Mouse (Mus musculus): ENCODE results near the gene Ifrd2. TPM values are rescaled to one million over a fixed set of nuclear protein-coding genes. Genes with fewer than 3 reads are reported as not detected.
A peak's percentile ranks its signal among the peaks of the same experiment; 100 is the strongest.
"Not testable (repeated sequence)": the region's sequence is repeated elsewhere in the genome, so short reads cannot be mapped to it uniquely, and the experiment has no call there.

The Ifrd2 gene
- polyA plus RNA-seq, 1 experiment from 2014 or later: 171 TPM

DNA sequence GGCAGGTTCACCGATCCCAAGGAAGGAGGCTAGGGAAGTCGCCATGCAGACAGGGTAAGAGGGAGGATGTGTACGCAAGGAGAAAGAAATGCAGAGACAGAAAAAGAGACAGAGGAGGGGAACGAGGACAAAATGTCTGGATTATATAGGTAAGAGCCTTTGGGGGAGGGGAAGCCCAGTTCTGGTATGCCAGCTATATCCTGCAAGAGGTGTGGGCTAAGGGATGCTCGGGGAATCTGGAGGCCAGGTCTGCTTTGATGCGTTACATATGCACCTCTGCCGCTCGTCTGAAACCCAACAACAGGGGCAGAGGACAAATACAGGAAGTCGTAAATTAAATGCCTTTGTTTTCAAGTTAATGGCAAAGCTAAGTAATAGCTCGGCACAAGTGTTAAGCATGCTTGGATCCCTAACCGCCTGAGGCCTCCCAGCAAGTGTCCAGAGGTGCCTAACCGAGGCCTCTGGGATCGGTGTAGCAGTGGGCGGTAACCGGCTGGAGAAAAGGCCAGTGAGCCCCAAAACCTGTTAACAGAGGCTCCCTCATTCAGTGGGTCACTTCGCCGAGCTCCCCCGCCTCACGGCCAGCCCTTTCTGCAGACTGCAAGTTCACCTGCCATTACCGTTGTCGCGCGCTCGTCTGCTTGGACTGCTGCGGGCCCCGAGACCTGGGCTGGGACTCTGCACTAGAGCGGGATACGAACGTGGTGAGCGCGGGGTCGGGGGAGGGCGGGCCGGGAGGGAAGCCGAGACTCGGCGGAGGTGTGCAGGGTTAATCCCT, 33.7 kb upstream of the Ifrd2 start:
- H3K27me3 ChIP-seq (replicated peaks): peaks cover 37% of the 10 kb centered on the region
- ATAC-seq: peak; percentile 51
- peak overlapping the region; percentile 79 for H3K27ac ChIP-seq
- peak overlapping the region; percentile 76 for H3K9ac ChIP-seq
- WGBS (ENCODE audit: insufficient replicate concordance): 6% methylated on average over 37 of the region's 37 CpGs
- peak overlapping the region; percentile 80 for H3K4me3 ChIP-seq
- H3K4me2 ChIP-seq: peak overlapping the region; percentile 95
- peaks cover 24% of the 10 kb centered on the region for H3K36me3 ChIP-seq
- H3K9me3 ChIP-seq (replicated peaks): no peaks in the 10 kb centered on the region
- H3K4me1 ChIP-seq: peaks cover 65% of the 10 kb centered on the region

DNA sequence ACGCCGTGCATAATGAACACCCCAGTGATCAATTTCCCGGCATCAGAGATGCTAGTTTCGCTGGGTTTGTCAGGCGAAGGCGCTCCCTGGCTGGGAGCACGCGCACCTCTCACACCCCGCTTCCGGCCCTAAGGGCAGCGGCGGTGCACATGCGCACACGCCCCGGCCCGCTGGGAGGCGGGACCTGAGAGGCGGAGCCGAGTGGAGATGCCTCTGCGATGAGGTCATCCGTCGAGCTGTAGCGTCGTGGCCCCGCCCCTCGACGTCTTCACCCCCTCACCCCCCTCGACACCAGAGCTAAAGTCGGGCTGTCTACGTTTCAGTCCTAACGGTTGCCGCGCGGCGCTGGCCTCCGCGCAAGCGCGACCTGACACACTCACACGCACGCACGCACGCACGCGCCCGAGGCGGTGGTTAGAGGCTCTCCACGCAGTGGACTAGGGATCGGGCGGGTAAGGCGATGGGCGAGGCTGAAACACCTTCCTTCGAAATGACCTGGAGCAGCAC, 33.1 kb upstream of the Ifrd2 start:
- Histone ChIP-seq H3K27me3 (replicated peaks) (peaks cover 31% of the 10 kb centered on the region), H3K4me3 (peak overlapping the region; percentile 80), H3K4me2 (peak overlapping the region; percentile 95), H3K4me1 (peaks cover 65% of the 10 kb centered on the region), H3K27ac (peak overlapping the region; percentile 96), H3K9ac (peak overlapping the region; percentile 93), H3K36me3 (peaks cover 30% of the 10 kb centered on the region), H3K9me3 (replicated peaks) (no peaks in the 10 kb centered on the region)
- peak; percentile 89 for ATAC-seq
- WGBS (ENCODE audit: insufficient replicate concordance): under 1% methylated on average over 53 of the region's 53 CpGs

- Histone ChIP-seq H3K4me1 (peaks cover 65% of the 10 kb centered on the region), H3K27me3 (replicated peaks) (peaks cover 25% of the 10 kb centered on the region), H3K9ac (peak overlapping the region; percentile 93), H3K4me3 (peak overlapping the region; percentile 80), H3K4me2 (peak overlapping the region; percentile 95), H3K36me3 (peaks cover 37% of the 10 kb centered on the region), H3K9me3 (replicated peaks) (no peaks in the 10 kb centered on the region), H3K27ac (peak overlapping the region; percentile 96)
- 0% methylated on average over 23 of the region's 23 CpGs for WGBS (ENCODE audit: insufficient replicate concordance)
- peak; percentile 14 for ATAC-seq
Measured at GRCm38 (mm10) chr9:107555031-107555457, 32.4 kb upstream of the Ifrd2 start.

DNA sequence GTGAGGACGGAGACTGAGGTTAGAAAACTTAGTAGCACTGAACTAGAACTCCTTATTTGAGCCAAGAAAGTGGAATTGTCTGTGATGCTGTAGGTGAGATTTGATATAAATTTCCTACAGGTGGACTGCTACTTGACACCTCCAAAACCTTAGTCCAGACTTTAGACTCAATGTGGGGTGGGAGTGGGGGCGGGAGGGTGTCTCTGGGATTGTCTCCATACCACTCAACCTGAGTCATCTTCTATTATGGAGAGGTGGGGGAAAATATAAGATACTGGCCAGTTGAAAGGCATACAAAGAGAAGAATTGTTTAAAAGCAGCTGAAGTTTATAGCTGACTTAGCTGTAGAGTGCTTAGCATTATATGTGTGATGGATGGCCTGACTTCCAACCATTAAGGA, 31.7 kb upstream of the Ifrd2 start:
- Histone ChIP-seq H3K9me3 (replicated peaks) (no peaks in the 10 kb centered on the region), H3K27me3 (replicated peaks) (peaks cover 18% of the 10 kb centered on the region), H3K4me1 (peaks cover 59% of the 10 kb centered on the region), H3K9ac (peak overlapping the region; percentile 93), H3K4me3 (peak overlapping the region; percentile 80), H3K27ac (peak overlapping the region; percentile 96), H3K4me2 (peak overlapping the region; percentile 95), H3K36me3 (peaks cover 44% of the 10 kb centered on the region)
- no peak for ATAC-seq
- 38% methylated on average over 2 of the region's 2 CpGs for WGBS (ENCODE audit: insufficient replicate concordance)

GRCm38 (mm10) chr9:107556346-107556745, 31.1 kb upstream of the Ifrd2 start:
- H3K4me2 ChIP-seq: peak overlapping the region; percentile 95
- H3K4me3 ChIP-seq: peak overlapping the region; percentile 80
- H3K4me1 ChIP-seq: peaks cover 52% of the 10 kb centered on the region
- H3K27me3 ChIP-seq (replicated peaks): peaks cover 12% of the 10 kb centered on the region; the same call in 1 of the 2 replicates
- no peaks in the 10 kb centered on the region for H3K9me3 ChIP-seq (replicated peaks)
- H3K9ac ChIP-seq: peak overlapping the region; percentile 93
- WGBS (ENCODE audit: insufficient replicate concordance): 40% methylated on average over 3 of the region's 3 CpGs
- peaks cover 50% of the 10 kb centered on the region for H3K36me3 ChIP-seq
- peak overlapping the region; percentile 96 for H3K27ac ChIP-seq
- ATAC-seq: no peak

- peak within 1 kb of the TSS; percentile 89 for H3K27ac ChIP-seq
- peaks cover 60% of the 10 kb centered on the region for H3K36me3 ChIP-seq
- ATAC-seq: peak; percentile 96
- peak within 1 kb of the TSS; percentile 87 for H3K4me3 ChIP-seq
- peak within 1 kb of the TSS; percentile 82 for H3K4me2 ChIP-seq
- H3K9me3 ChIP-seq (replicated peaks): no peaks in the 10 kb centered on the region
- H3K9ac ChIP-seq: peak within 1 kb of the TSS; percentile 91
- whole genome bisulfite sequencing (ENCODE audit: insufficient replicate concordance): under 1% methylated on average over 35 of the region's 46 CpGs
- no peaks in the 10 kb centered on the region for H3K27me3 ChIP-seq (replicated peaks)
- peaks cover 60% of the 10 kb centered on the region for H3K4me1 ChIP-seq
Measured at GRCm38 (mm10) chr9:107563029-107563581, 24.3 kb upstream of the Ifrd2 start, which contains the start of gene Tusc2. Tusc2 (plus strand) TSS chr9:107563255.

DNA sequence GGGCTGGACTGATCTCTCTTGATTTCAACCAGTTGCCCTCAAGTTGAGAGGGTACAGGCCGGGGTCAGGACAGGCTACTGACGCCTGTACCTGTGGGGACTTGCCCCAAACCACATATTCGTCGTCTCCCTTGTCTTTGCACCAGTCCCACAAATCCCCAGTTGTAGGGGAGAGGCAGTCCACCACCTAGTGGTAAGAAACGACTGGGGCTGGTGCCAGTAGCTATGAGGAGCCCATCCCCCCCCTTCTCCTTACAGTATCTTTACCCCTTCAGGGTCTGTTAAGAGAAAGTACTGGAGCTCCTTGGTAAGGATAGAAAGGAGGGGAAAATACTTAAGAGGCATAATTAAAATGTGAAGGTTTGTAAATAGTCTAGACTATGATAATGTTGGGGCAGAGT, 21.9 kb upstream of the Ifrd2 start:
- ATAC-seq; H3K9ac ChIP-seq; H3K4me3 ChIP-seq; H3K9me3 ChIP-seq (replicated peaks); H3K27me3 ChIP-seq (replicated peaks): not testable (repeated sequence)
- peak overlapping the region; percentile 94 for H3K27ac ChIP-seq
- 31% methylated on average over 5 of the region's 5 CpGs for WGBS (ENCODE audit: insufficient replicate concordance)
- H3K4me2 ChIP-seq: peak overlapping the region; percentile 22
- H3K36me3 ChIP-seq: peaks cover 39% of the 10 kb centered on the region
- H3K4me1 ChIP-seq: peaks cover 76% of the 10 kb centered on the region

- H3K4me1 ChIP-seq: peaks cover 82% of the 10 kb centered on the region
- H3K27ac ChIP-seq: peak overlapping the region; percentile 94
- no peak overlapping the region for H3K9ac ChIP-seq
- peaks cover 39% of the 10 kb centered on the region for H3K36me3 ChIP-seq
- 49% methylated on average over 15 of the region's 15 CpGs for WGBS (ENCODE audit: insufficient replicate concordance)
- H3K4me2 ChIP-seq: peak overlapping the region; percentile 14
- H3K9me3 ChIP-seq (replicated peaks): no peaks in the 10 kb centered on the region
- H3K27me3 ChIP-seq (replicated peaks): no peaks in the 10 kb centered on the region
- ATAC-seq: no peak
- no peak overlapping the region for H3K4me3 ChIP-seq
Measured at GRCm38 (mm10) chr9:107566041-107566709, 21.3 kb upstream of the Ifrd2 start.

DNA sequence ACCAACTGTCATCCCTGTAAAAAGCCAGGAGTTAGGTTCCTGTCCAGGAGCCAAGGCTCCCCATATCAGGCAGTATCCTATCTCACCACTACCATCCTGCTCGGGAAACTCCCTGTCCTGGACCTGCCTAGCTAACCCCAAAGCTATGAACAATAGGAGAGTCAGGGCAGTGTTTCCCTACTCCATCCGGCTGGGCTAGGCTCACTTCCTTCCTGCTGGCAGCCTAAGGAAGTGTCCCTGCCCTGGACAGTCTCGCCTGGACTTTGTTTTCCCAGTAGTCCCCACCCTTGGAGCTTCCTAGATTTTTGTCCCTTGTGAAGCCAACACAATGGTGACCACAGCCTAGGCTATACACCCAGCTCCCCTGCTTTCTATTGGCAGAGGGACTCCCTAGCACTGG, 20.6 kb upstream of the Ifrd2 start:
- H3K4me3 ChIP-seq: peak overlapping the region; percentile 75; the same call in 1 of the 2 replicates
- no peaks in the 10 kb centered on the region for H3K9me3 ChIP-seq (replicated peaks)
- H3K27ac ChIP-seq: peak overlapping the region; percentile 94
- H3K36me3 ChIP-seq: peaks cover 39% of the 10 kb centered on the region
- no peak for ATAC-seq
- WGBS (ENCODE audit: insufficient replicate concordance): 53% methylated on average over 3 of the region's 3 CpGs
- no peaks in the 10 kb centered on the region for H3K27me3 ChIP-seq (replicated peaks)
- peak overlapping the region; percentile 86 for H3K4me2 ChIP-seq
- peaks cover 87% of the 10 kb centered on the region for H3K4me1 ChIP-seq
- peak overlapping the region; percentile 31; the same call in 1 of the 2 replicates for H3K9ac ChIP-seq

GRCm38 (mm10) chr9:107567702-107568319, 19.6 kb upstream of the Ifrd2 start, which contains the start of gene Hyal2:
Hyal2 (plus strand) TSS chr9:107567945.
- Histone ChIP-seq H3K4me2 (peak within 1 kb of the TSS; percentile 86), H3K27me3 (replicated peaks) (no peaks in the 10 kb centered on the region), H3K36me3 (peaks cover 42% of the 10 kb centered on the region), H3K27ac (peak within 1 kb of the TSS; percentile 94), H3K9ac (peak within 1 kb of the TSS; percentile 90), H3K9me3 (replicated peaks) (no peaks in the 10 kb centered on the region), H3K4me1 (peaks cover 87% of the 10 kb centered on the region), H3K4me3 (peak within 1 kb of the TSS; percentile 75)
- WGBS (ENCODE audit: insufficient replicate concordance): 33% methylated on average over 18 of the region's 18 CpGs
- no peak for ATAC-seq
